Mouse (Mus musculus) CD4-positive, CD25-positive, alpha-beta regulatory T cell, adult 2 months (primary cell): Measurements from ENCODE around the gene Spsb4.

ENCODE experiments used
- DNase-seq: peaks from one replicate; pipeline ENCODE4 v3.0.0-alpha.2; 2012; ENCODE audit warnings: low read depth, low spot score

The Spsb4 gene

GRCm38 (mm10) chr9:96980037-96980997 is 38.3 kb downstream of the Spsb4 start:
- no peak for DNase-seq

GRCm38 (mm10) chr9:96979417-96980030 is 39.1 kb downstream of the Spsb4 start:
- no peak for DNase-seq

- no peak for DNase-seq
These were observed 40.4 kb downstream of the Spsb4 start for GRCm38 (mm10) chr9:96978147-96978782.

- DNase-seq = no peak
These were observed 41.1 kb downstream of the Spsb4 start for GRCm38 (mm10) chr9:96977287-96978145.

- DNase-seq = no peak
These were observed 45.6 kb downstream of the Spsb4 start for GRCm38 (mm10) chr9:96973091-96973490.

GRCm38 (mm10) chr9:96971625-96972404 is 46.8 kb downstream of the Spsb4 start:
- DNase-seq = no peak

GRCm38 (mm10) chr9:96967516-96967915 is 51.1 kb downstream of the Spsb4 start:
- no peak for DNase-seq

- no peak for DNase-seq
These were observed 52.2 kb downstream of the Spsb4 start for GRCm38 (mm10) chr9:96966465-96966864.

- no peak for DNase-seq
These were observed 55.0 kb downstream of the Spsb4 start for GRCm38 (mm10) chr9:96963443-96964215.

- no peak for DNase-seq
These were observed 55.9 kb downstream of the Spsb4 start for GRCm38 (mm10) chr9:96962714-96963113.

GRCm38 (mm10) chr9:96961986-96962701 is 56.5 kb downstream of the Spsb4 start:
- no peak for DNase-seq

GRCm38 (mm10) chr9:96961006-96961405 is 57.6 kb downstream of the Spsb4 start:
- peak; percentile 56 for DNase-seq

- DNase-seq = peak; percentile 69
These were observed 58.4 kb downstream of the Spsb4 start for GRCm38 (mm10) chr9:96960241-96960640.

GRCm38 (mm10) chr9:96959469-96959868 is 59.2 kb downstream of the Spsb4 start:
- DNase-seq = no peak

- DNase-seq = no peak
These were observed 60.5 kb downstream of the Spsb4 start for GRCm38 (mm10) chr9:96958009-96958615.

GRCm38 (mm10) chr9:96957298-96957865 is 61.3 kb downstream of the Spsb4 start:
- peak; percentile 28 for DNase-seq

GRCm38 (mm10) chr9:96956646-96957297 is 61.9 kb downstream of the Spsb4 start:
- DNase-seq = no peak
